Mouse (Mus musculus): ENCODE measurements around the gene Clk2.

- TF ChIP-seq CTCF (IDR thresholded peaks at IDR 0.05; ENCODE audit: low read depth, low read length), result no peak
- no peak for TF ChIP-seq POLR2A (IDR thresholded peaks at IDR 0.05; ENCODE audit: insufficient read depth, low read length)
Observed at GRCm38 (mm10) chr3:89148567-89148966, 16.0 kb upstream of the Clk2 start.

All from ES-Bruce4 (cell line).